Mouse (Mus musculus): ENCODE measurements at regions not wholly inside any gene's neighbourhood (a gene's known extent, or its start where the extent isn't known, plus 50 kb on each side); places are given as distances from the start of the nearest gene placed in this dataset.

GRCm38 (mm10) chr15:52483598-52484165 is 1401.0 kb upstream of the Gm7489 start:
- no peak for TF ChIP-seq CTCF (conservative IDR thresholded peaks at IDR 0.05; ENCODE audit: low read length)
- no peak for TF ChIP-seq POU5F1 (IDR thresholded peaks at IDR 0.05; ENCODE audit: borderline replicate concordance, low read length)
- no peak for TF ChIP-seq NANOG (IDR thresholded peaks at IDR 0.05; ENCODE audit: borderline replicate concordance, low read length)

All from E14TG2a.4 (cell line).